Comparison of ENCODE assay signal across 23 mouse cellular contexts in the genomic region with DNA sequence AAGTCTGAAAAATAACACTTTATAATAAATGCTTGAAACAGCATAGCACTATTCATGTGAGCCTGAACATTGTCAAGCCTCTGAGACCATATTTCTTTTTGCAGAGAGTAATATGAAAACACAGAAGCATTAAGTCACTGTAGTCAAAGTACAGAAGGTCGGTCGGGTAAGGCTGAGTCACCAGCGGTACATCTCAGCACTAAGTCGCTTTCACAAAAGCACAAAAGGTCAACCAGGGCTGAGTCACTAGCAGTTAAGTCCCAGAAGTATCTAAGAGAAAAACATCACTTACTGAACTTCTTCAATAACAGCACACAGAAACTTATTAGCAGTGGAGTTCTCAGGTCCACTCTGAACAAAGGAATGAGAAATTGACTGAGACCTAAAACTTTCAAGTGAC.
DNase-seq lines count a peak whose midpoint lies in the region; ATAC-seq and TF ChIP-seq lines count a peak whose summit lies in the region.
"Had no signal": no experiment of that assay in that cellular context is flagged by ENCODE, and none has a peak within 500 bp of the region (broad histone marks: within the 10 kb centered on the region; RNA-seq: fewer than 3 reads in every experiment).

No protein-coding gene starts in this region.

- H3K9ac ChIP-seq in intestine, postnatal 0 days (ENCODE audit: low read depth, low read length), result no peak overlapping the region
- no peak overlapping the region for H3K9ac ChIP-seq in intestine, embryonic 16.5 days (ENCODE audit: low read depth, low read length)
- H3K9ac ChIP-seq: embryonic facial prominence, embryonic 15.5 days; forebrain, embryonic 15.5 days; intestine, embryonic 15.5 days; liver, embryonic 15.5 days; lung, embryonic 15.5 days had no signal

- H3K27ac ChIP-seq in intestine, postnatal 0 days (ENCODE audit: low read depth, low read length), result no peak overlapping the region
- no peak overlapping the region for H3K27ac ChIP-seq in intestine, embryonic 16.5 days (ENCODE audit: low read length)
- H3K27ac ChIP-seq: embryonic facial prominence, embryonic 15.5 days; forebrain, embryonic 15.5 days; heart, embryonic 10.5 days; intestine, embryonic 15.5 days; limb, embryonic 10.5 days; liver, embryonic 15.5 days; lung, embryonic 15.5 days had no signal

- peak; percentile 85 for ATAC-seq in intestine, postnatal 0 days
- no peak for ATAC-seq in intestine, embryonic 16.5 days
- ATAC-seq: forebrain, embryonic 15.5 days; hindbrain, embryonic 16.5 days; intestine, embryonic 15.5 days had no signal

- no peak for TF ChIP-seq CTCF in intestine, postnatal 0 days (IDR thresholded peaks at IDR 0.05; ENCODE audit: low read depth)

- peak; percentile 33 for DNase-seq in adipocyte (ENCODE audit: low spot score)
- DNase-seq in adrenal gland, postnatal 25 days, result peak; percentile 32
- DNase-seq in telencephalon, adult 2 months (ENCODE audit: low read depth, low spot score), result peak; percentile 2
- no peak for DNase-seq in thymus, postnatal 10 days (ENCODE audit: low spot score in 2 of 2)
- DNase-seq in frontal cortex, postnatal 14 days (ENCODE audit: low spot score in 2 of 2), result no peak
- DNase-seq: B cell, adult 2 months; cerebellum, adult 8-10 months; liver; lung, postnatal 36 days; midbrain, embryonic 14.5 days; thymus, postnatal 4 days had no signal

- H3K4me3 ChIP-seq in intestine, postnatal 0 days (ENCODE audit: low read depth, low read length), result no peak overlapping the region
- no peak overlapping the region for H3K4me3 ChIP-seq in intestine, embryonic 16.5 days (ENCODE audit: low read length)
- H3K4me3 ChIP-seq: embryonic facial prominence, embryonic 15.5 days; forebrain, embryonic 15.5 days; heart, embryonic 10.5 days; intestine, embryonic 15.5 days; limb, embryonic 10.5 days; liver, embryonic 15.5 days; lung, embryonic 15.5 days had no signal

- no peak overlapping the region for H3K4me2 ChIP-seq in intestine, postnatal 0 days (replicated peaks; ENCODE audit: low read depth)
- no peak overlapping the region for H3K4me2 ChIP-seq in intestine, embryonic 16.5 days (ENCODE audit: low read depth, low read length)
- H3K4me2 ChIP-seq: embryonic facial prominence, embryonic 15.5 days; forebrain, embryonic 15.5 days; intestine, embryonic 15.5 days; liver, embryonic 15.5 days; lung, embryonic 15.5 days had no signal

- WGBS in intestine, postnatal 0 days, result 73% methylated on average over 4 of the region's 4 CpGs
- WGBS in intestine, embryonic 16.5 days, result 74% methylated on average over 4 of the region's 4 CpGs

- H3K27me3 ChIP-seq in intestine, postnatal 0 days (replicated peaks; ENCODE audit: control insufficient read depth, insufficient read depth, low read length), result no peaks in the 10 kb centered on the region
- no peaks in the 10 kb centered on the region for H3K27me3 ChIP-seq in intestine, embryonic 16.5 days (replicated peaks; ENCODE audit: control insufficient read depth, insufficient read depth, low read length)
- H3K27me3 ChIP-seq: CH12.LX; embryonic facial prominence, embryonic 15.5 days; forebrain, embryonic 15.5 days; intestine, embryonic 15.5 days; liver, embryonic 15.5 days; lung, embryonic 15.5 days had no signal

- H3K36me3 ChIP-seq in intestine, postnatal 0 days (ENCODE audit: control insufficient read depth, insufficient read depth), result no peaks in the 10 kb centered on the region
- H3K36me3 ChIP-seq in intestine, embryonic 16.5 days (ENCODE audit: control insufficient read depth, insufficient read depth, low read length), result no peaks in the 10 kb centered on the region
- H3K36me3 ChIP-seq: embryonic facial prominence, embryonic 15.5 days; forebrain, embryonic 15.5 days; G1E; heart, embryonic 10.5 days; intestine, embryonic 15.5 days; limb, embryonic 10.5 days; liver, embryonic 15.5 days; lung, embryonic 15.5 days had no signal

- H3K9me3 ChIP-seq in intestine, postnatal 0 days (ENCODE audit: control insufficient read depth), result no peaks in the 10 kb centered on the region
- no peaks in the 10 kb centered on the region for H3K9me3 ChIP-seq in intestine, embryonic 16.5 days (ENCODE audit: control insufficient read depth, low read length)
- H3K9me3 ChIP-seq: embryonic facial prominence, embryonic 15.5 days; forebrain, embryonic 15.5 days; G1E; heart, embryonic 10.5 days; intestine, embryonic 15.5 days; limb, embryonic 10.5 days; liver, embryonic 15.5 days; lung, embryonic 15.5 days had no signal

- H3K4me1 ChIP-seq in intestine, postnatal 0 days (replicated peaks; ENCODE audit: control insufficient read depth, insufficient read depth, low read length), result no peaks in the 10 kb centered on the region
- H3K4me1 ChIP-seq in intestine, embryonic 16.5 days (ENCODE audit: control insufficient read depth, insufficient read depth, low read length), result no peaks in the 10 kb centered on the region
- H3K4me1 ChIP-seq: embryonic facial prominence, embryonic 15.5 days; forebrain, embryonic 15.5 days; intestine, embryonic 15.5 days; limb, embryonic 10.5 days; liver, embryonic 15.5 days; lung, embryonic 15.5 days had no signal

Comparison
In these comparisons a context has a peak if more than half of its experiments do, and no peak if none do; other contexts are left out.
1. DNase-seq: peak in adipocyte (single experiment), adrenal gland, postnatal 25 days (single experiment) and telencephalon, adult 2 months (single experiment); none in thymus, postnatal 10 days (0 of 2) and frontal cortex, postnatal 14 days (0 of 2).